Mouse (Mus musculus) embryo, embryonic 10 days (tissue): Measurements from ENCODE around the gene Cldn17.

Experiments
- DNase-seq: peaks from one replicate; pipeline ENCODE4 v3.0.0-alpha.2; 2015; ENCODE audit warnings: low spot score

Cldn17 gene

GRCm38 (mm10) chr16:88506878-88507277 is at the start of gene Cldn17:
Gene Cldn17 (minus strand): TSS chr16:88506978.
- DNase-seq = no peak

GRCm38 (mm10) chr16:88542488-88542887 is 35.7 kb upstream of the Cldn17 start:
- DNase-seq = peak; percentile 68

GRCm38 (mm10) chr16:88539841-88540487 is 33.2 kb upstream of the Cldn17 start:
- DNase-seq = no peak

DNA sequence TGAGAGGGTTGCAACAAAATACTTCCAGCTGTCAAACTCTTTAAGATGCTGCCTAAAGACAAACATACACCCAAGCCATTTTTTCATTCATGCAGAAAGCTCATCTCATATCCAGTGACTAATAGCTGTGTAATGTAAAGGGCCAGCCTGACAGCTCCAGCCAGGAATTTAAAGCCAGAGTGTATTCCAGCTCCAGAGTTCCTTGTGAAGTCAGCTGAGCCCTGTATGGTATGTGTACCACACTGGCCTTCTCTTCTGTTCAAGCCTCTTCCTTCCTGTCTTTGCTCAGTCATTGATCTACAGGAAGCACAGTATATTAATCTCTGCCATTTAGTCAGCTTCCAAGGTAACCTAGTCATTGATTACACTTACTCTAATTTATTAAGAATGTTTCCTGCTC is 4.6 kb upstream of the Cldn17 start:
- no peak for DNase-seq

DNA sequence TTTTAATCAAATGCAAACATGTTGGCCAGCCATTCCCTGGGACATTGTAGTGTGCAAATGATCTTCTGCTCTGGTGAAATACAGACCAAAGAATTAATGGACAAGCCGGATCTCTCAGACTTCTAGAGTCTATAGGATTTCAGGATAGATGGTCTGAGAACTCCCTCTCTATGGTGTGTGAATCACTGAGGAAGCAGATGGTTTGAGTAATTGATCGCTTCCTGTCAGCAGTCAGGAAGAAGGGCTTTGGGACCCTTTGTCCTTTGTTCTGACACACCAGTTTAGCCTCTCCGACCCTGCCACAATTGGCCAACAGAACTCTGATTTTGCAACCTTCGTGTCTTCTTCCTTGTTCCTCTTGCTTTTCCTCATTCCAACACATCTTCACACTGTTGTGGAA is 1.4 kb upstream of the Cldn17 start:
- no peak for DNase-seq

DNA sequence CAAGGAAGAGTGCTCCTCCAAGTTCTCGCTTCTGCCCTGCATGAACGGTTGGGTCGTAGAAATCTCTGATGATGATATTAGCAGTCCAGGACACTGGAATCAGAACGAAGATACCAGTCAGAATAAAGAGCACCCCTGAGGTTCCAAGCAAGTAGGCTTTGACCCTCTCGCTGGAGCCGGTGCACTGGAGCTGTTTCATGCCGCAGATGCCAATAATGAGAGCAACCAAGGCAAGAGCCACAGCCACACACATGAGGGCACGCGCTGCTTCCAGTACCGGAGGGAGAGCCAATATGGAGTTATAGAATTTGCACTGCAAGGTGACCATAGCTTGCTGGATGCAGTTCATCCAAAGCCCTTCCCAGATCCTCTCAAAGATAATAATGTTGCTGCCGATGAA is 440 bp downstream of the Cldn17 start:
- no peak for DNase-seq

- DNase-seq = no peak
Observed at GRCm38 (mm10) chr16:88488096-88488495, 18.7 kb downstream of the Cldn17 start.

- DNase-seq = no peak
Observed at GRCm38 (mm10) chr16:88480011-88480774, 26.6 kb downstream of the Cldn17 start.

- no peak for DNase-seq
Observed at GRCm38 (mm10) chr16:88463235-88463634, 43.5 kb downstream of the Cldn17 start.
